Mouse (Mus musculus) ovary, postnatal 36 days (tissue): ENCODE results near the gene Mettl26.

Experiments
- DNase-seq: peaks from one replicate; pipeline ENCODE4 v3.0.0; 2022; ENCODE audit warnings: low spot score, mixed read lengths

Mettl26 gene

DNA sequence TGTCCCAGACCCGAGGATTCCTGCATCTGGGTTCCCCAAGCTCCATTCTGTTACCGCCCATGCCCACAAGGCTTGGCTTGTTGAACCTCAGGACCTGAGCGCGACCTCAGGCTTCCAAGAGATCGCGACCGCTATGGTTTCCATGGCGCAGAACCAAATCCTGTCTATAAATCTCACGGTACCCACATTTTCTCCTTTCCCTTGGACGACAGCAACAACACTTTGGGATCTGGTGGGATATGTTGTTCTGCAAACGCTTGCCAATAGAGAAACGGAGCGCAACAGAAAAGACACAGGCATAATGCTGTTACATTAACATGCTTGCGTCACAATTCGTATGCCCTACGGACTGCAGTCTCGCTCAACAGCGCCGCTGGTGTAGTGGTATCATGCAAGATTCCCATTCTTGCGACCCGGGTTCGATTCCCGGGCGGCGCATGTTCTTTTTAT lies at the start of gene Mettl26:
TSS of gene Mettl26 (plus strand) at position 354 of the 450 bp plus-strand sequence.
- DNase-seq, result peak; percentile 90

DNA sequence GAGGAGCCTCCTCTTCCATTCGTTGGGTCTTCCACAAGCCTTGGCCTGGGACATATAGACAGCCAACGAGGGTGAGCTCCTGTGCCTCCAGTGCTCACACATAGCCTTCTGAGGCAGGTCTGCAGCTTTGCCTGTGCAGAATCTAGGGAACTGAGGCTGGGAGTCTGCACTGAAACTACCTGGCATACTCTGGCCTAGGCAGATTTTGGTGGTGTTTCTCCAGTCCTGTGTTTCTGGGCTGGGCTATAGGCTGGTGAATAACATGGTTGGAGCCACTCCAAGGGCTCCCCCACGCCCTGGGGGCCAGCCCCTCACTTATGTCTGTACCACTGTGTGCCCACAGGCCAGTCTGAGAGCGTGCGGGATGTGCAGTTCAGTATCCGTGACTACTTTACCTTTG lies 49.6 kb upstream of the Mettl26 start:
- no peak for DNase-seq

DNA sequence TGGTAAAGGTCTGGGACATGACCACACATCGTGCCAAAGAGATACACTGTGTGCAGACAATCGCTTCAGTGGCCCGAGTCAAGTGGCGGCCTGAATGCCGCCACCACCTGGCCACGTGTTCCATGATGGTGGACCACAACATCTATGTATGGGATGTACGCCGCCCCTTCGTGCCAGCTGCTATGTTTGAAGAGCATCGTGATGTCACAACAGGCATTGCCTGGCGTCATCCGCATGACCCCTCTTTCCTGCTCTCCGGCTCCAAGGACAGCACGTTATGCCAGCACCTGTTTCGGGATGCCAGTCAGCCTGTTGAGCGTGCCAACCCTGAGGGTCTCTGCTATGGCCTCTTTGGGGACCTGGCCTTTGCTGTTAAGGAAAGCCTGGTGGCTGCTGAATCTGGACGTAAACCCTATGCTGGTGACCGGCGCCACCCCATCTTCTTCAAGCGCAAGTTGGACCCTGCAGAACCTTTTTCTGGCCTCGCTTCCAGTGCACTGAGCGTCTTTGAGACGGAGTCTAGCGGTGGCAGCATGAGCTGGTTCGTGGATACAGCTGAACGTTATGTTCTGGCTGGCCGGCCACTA lies 48.8 kb upstream of the Mettl26 start:
- DNase-seq, result no peak

DNA sequence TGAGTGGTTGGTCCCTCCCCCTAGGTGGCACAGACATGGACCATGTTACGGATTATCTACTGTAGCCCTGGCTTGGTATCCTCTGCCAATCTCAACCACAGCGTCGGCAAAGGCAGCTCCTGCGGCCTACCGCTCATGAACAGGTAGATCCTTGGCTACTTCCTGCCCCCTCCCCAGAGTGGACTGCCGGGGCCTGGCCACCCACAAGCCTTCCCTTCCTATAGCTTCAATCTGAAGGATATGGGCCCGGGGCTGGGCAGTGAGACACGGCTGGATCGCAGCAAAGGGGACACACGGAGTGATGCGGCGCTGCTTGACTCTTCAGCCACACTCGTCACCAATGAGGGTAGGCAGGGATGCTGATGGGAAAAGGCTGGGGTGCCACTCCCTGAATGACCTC lies 47.9 kb upstream of the Mettl26 start:
- no peak for DNase-seq

- DNase-seq, result no peak
Observed at GRCm38 (mm10) chr17:25827546-25828222, 47.2 kb upstream of the Mettl26 start.

DNA sequence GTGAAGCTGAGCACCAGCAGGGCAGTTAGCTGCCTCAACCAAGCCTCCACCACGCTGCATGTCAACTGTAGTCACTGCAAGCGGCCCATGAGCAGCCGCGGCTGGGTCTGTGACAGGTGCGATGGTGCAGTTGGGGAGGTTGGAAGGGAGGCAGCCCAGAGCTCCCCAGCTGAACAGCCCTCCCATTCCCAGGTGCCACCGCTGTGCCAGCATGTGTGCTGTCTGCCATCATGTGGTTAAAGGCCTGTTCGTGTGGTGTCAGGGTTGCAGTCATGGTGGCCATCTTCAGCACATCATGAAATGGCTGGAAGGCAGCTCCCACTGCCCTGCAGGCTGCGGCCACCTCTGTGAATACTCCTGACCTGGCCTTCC lies 46.7 kb upstream of the Mettl26 start:
- no peak for DNase-seq

DNA sequence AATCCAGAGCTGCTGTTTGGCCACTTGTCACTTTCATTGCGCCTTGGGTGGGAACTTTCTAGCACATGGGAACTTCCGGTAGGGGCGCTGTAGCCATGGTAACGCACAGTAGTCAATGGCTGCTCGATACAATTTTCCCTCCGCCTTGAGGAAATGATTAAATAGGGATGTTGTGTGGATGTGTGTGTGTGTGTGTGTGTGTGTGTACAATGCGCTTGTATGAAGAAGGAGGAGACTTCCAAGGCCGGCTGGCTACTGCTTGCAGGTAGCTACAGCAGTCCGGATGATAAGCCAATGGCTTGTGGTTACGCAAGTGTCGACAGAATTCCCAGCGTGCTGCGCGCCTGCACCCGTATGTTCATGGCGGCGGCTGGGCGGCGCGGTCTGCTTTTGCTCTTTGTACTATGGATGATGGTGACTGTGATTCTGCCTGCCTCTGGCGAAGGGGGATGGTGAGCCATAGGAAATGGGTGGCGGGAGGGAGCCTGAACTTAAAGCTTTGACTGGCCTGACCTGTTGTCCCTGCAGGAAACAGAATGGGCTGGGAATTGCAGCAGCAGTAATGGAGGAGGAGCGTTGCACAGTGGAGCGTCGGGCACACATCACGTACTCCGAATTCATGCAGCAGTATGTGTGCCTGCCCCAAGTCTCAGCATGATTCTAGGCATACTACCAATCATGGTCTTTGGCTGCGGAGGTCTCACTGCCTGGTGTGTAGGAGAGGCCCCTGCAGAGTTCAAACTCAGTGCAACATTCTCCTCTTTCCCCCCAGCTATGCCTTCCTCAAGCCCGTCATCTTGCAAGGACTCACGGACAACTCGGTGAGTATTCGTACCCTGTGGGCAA lies 45.9 kb upstream of the Mettl26 start, which contains the start of gene Jmjd8:
TSS of gene Jmjd8 (plus strand) at position 156 of the 846 bp plus-strand sequence.
- DNase-seq, result peak; percentile 76

DNA sequence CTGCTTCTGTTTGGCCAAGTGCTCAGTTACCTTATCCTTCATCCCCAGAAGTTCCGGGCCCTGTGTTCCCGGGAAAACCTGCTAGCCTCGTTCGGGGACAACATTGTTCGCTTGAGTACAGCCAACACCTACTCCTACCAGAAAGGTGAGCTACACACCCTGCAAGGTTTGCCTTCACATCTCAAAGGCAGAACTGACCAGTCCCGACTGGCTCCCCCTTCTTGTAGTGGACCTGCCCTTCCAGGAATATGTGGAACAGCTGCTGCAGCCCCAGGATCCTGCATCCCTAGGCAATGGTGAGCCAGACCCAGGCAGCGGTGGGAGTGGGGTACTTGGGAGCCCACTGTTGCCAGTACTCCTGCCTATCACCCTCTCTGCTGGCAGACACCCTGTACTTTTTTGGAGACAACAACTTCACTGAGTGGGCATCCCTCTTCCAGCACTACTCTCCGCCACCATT lies 45.3 kb upstream of the Mettl26 start:
- no peak for DNase-seq

GRCm38 (mm10) chr17:25830200-25830753 lies 44.6 kb upstream of the Mettl26 start:
- DNase-seq, result no peak

GRCm38 (mm10) chr17:25830806-25831431 lies 44.0 kb upstream of the Mettl26 start:
- no peak for DNase-seq

GRCm38 (mm10) chr17:25831451-25832281 lies 43.2 kb upstream of the Mettl26 start:
- DNase-seq, result peak; percentile 48

DNA sequence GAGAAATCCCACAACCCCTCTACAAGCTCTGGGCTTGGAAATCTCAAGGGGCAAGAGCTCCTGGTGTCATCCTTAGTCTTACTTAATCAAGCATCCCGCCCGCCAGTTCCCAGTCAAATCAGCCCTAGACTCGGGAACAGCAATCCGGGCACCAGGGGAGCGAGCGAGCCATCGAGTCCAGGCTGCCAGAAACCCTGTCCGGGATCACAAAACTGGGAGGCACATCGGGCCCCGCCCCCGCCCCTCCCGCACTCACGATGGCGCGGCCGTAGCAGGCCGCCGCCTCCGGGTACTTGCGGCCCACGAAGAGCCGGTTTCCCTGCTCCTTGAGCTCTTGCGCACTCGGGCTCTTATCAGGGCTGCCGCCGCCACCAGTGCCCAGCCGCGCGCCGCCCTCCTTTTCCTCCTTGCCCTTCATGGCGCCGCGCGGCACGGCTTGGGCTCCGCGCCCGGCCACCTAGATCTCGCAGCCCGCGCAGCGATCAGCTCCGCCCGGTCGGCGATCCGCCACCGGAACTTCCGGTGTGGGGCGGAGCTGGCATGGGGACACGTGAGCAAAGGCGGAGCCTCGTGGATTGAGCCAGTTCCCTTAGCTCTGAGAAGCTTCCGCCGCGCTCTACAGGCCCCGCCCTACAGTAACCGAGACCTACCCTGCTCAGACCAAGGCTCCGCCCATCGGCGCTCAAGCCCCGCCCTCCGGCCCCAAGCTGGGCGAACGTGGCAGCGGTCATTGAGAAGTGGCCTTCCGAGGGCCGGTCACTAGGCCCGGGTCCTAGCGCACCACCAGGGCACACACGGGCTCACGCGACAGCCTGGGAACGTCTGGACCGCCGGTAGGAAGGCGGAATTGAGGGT lies 42.2 kb upstream of the Mettl26 start:
- DNase-seq, result peak; percentile 99

DNA sequence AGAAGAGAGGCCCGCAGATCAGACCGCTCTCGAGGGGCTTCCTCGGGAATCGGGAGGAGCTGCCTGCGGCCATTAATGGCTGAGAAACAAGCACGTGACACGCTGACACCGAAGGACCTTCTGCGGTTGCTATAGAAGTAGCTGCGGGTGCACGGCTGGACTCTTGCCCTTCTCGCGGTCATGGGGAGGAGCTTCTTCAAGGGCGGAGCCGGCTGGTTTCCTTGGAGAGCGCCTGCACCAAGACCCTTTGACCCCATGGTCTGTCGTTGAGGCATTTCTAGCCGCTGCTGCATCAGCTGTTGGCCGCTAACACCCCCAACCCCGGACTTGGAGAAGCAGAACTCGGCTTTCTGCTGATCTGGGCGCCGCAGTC lies 41.6 kb upstream of the Mettl26 start, which contains the start of gene Stub1:
TSS of gene Stub1 (minus strand) at position 114 of the 373 bp plus-strand sequence.
- DNase-seq, result peak; percentile 89

GRCm38 (mm10) chr17:25833961-25834594 lies 40.8 kb upstream of the Mettl26 start:
- DNase-seq, result no peak

- DNase-seq, result no peak
Observed at GRCm38 (mm10) chr17:25834595-25835222, 40.2 kb upstream of the Mettl26 start.

DNA sequence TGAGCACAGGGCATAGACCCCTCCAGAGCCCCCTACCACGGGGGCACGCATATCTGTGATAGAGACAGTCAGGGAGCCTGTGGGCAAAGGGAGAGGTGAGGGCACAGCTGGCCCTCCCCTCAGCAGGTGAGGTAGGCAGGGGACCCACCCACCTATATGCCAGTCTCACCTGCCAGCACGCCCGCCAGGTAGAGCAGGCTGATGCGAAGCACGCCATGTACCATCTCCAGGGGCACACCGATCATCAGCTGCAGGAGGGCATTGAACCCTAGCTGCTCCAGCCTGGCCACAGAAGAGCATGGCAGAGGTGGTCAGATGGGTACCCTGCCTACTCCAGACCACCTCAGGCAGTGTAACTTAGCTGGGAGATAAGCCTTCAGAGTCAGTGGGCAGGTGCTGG lies 39.6 kb upstream of the Mettl26 start:
- DNase-seq, result no peak

- no peak for DNase-seq
Observed at GRCm38 (mm10) chr17:25835816-25836215, 39.1 kb upstream of the Mettl26 start.

DNA sequence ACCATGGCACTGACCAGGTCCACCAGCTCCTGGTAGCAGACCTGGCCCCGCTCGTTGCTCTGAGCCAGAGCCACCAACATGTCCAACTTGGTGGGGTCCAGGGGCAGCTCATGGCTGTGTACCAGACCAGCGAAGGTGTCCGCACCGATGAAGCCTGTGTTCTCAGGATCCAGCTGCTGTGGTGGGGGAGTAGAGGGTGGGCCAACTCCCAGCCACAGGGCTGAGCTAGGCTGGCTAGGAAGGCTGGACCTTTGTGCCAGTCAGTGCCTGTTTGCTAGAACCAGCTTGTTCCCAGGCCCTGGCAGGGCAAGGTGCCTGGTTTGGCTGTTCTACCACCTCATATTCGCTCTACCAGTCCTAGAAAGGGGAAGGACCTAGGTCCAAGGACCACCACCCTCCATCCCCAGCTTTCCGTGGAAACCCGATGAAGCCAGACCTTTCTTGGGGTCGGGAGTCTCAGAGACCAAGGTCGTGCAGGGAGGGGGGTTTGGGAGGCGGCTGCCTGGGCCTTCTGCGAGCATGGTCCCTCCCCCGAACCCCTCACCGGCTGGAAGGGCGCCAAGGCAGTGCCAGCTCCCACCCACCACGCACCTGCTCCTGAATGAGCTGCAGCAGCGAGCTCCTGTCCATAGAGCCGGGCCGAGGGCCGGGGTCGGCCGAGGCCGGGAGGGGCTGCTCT lies 38.3 kb upstream of the Mettl26 start:
- DNase-seq, result peak; percentile 46

- DNase-seq, result peak; percentile 81
Observed at GRCm38 (mm10) chr17:25837076-25837410, 37.8 kb upstream of the Mettl26 start, which contains the start of gene Rhbdl1. Rhbdl1 (minus strand) TSS chr17:25837295.
